Mouse (Mus musculus) liver, embryonic 16.5 days (tissue): ENCODE data around the gene Iars. TPM values are rescaled to one million over a fixed set of nuclear protein-coding genes. Genes with fewer than 3 reads are reported as not detected.

Source experiments
- ATAC-seq: fragments of 200-750 bp; cut with Nextera tagmentation; 2 replicates; pipeline ENCODE4 v1.8.0; 2017; ENCODE audit warnings: low read depth, mild to moderate bottlenecking, moderate number of reproducible peaks, moderate library complexity
- H3K27ac ChIP-seq: fragments of 300-500 bp; sonication (generic); 2 replicates; pipeline ENCODE4 v1.5.1; 2014; ENCODE audit warnings: mild to moderate bottlenecking, low read length
- H3K27me3 ChIP-seq: fragments of 300-500 bp; sonication (generic); 2 replicates; pipeline ENCODE4 v1.6.1; 2014; ENCODE audit warnings: low read depth, low read length, mixed read lengths; ENCODE audit not compliant: control insufficient read depth, insufficient read depth
- H3K36me3 ChIP-seq: fragments of 300-500 bp; sonication (generic); 2 replicates; pipeline ENCODE4 v1.6.1; 2014; ENCODE audit warnings: mild to moderate bottlenecking; ENCODE audit not compliant: control insufficient read depth, insufficient read depth
- H3K4me1 ChIP-seq: fragments of 300-500 bp; sonication (generic); 2 replicates; pipeline ENCODE4 v1.6.1; 2014; ENCODE audit warnings: low read depth, low read length, mixed read lengths; ENCODE audit not compliant: control insufficient read depth
- H3K4me2 ChIP-seq: fragments of 300-500 bp; sonication (generic); 2 replicates; pipeline ENCODE4 v1.6.1; 2014; ENCODE audit warnings: low read depth, low read length, mixed read lengths
- H3K4me3 ChIP-seq: fragments of 300-500 bp; sonication (generic); 2 replicates; pipeline ENCODE4 v1.5.1; 2014; ENCODE audit warnings: low read depth, mild to moderate bottlenecking, low read length
- H3K9ac ChIP-seq: fragments of 300-500 bp; sonication (generic); 2 replicates; pipeline ENCODE4 v1.6.1; 2014; ENCODE audit warnings: low read depth, low read length
- H3K9me3 ChIP-seq: fragments of 300-500 bp; sonication (generic); replicated peaks from 2 replicates; pipeline ENCODE4 v1.6.1; 2016; ENCODE audit warnings: low read length; ENCODE audit not compliant: control insufficient read depth
- WGBS: fragments of 180-500 bp; shearing (Covaris S2); extraction: QIAGEN DNeasy Blood & Tissue Kit; methylation state at CpG from one replicate; pipeline ENCODE4 v1.1.7; 2014; ENCODE audit not compliant: insufficient replicate concordance; 5-methylcytosine and 5-hydroxymethylcytosine counted together
- polyA plus RNA-seq: library from polyadenylated mRNA; unstranded; fragments of >200 nt; fragmentation: Nextera tagmentation; extraction: Ambion mirVana; gene quantifications from 2 replicates; pipeline ENCODE4 v1.2.1, GENCODE M21; 2015

Iars gene
- polyA plus RNA-seq, 1 experiment from 2014 or later, result 50.2 TPM

- Histone ChIP-seq H3K36me3 (peaks cover 67% of the 10 kb centered on the region), H3K4me3 (no peak overlapping the region), H3K9me3 (no peaks in the 10 kb centered on the region), H3K4me2 (no peak overlapping the region), H3K27me3 (no peaks in the 10 kb centered on the region), H3K27ac (no peak overlapping the region), H3K9ac (no peak overlapping the region), H3K4me1 (peaks cover 5% of the 10 kb centered on the region; the same call in 1 of the 2 replicates)
- no peak for ATAC-seq
- 85% methylated on average over 8 of the region's 8 CpGs for WGBS
Observed at GRCm38 (mm10) chr13:49708311-49708710, 26.4 kb downstream of the Iars start.

- H3K27me3 ChIP-seq, result no peaks in the 10 kb centered on the region
- no peak overlapping the region for H3K9ac ChIP-seq
- ATAC-seq, result peak; percentile 48; the same call in 1 of the 2 replicates
- H3K4me1 ChIP-seq, result peaks cover 5% of the 10 kb centered on the region; the same call in 1 of the 2 replicates
- peaks cover 66% of the 10 kb centered on the region for H3K36me3 ChIP-seq
- no peak overlapping the region for H3K4me2 ChIP-seq
- WGBS, result 67% methylated on average over 12 of the region's 12 CpGs
- no peak overlapping the region for H3K27ac ChIP-seq
- no peak overlapping the region for H3K4me3 ChIP-seq
- no peaks in the 10 kb centered on the region for H3K9me3 ChIP-seq
Observed at GRCm38 (mm10) chr13:49712047-49712721, 30.3 kb downstream of the Iars start.

DNA sequence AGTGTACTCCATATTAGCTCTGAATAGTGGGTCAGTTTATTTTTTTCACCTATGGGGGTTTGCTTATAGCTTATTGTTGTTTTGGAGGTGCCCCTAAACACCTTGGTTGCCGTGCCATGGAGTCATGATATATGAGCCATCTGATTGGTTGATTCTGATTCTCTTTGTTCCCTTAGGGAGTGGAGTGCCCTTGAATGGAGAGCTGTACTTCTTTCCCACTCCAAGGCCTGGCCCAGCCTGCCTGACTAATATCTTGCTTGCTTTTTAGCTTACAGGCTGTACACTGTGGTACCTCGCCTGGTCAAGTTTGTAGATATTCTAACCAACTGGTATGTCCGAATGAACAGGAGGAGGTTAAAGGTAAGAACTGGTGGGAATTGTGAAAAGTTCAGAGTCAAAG lies 37.4 kb downstream of the Iars start:
- Histone ChIP-seq H3K27ac (no peak overlapping the region), H3K27me3 (no peaks in the 10 kb centered on the region), H3K4me1 (no peaks in the 10 kb centered on the region), H3K4me2 (no peak overlapping the region), H3K9ac (no peak overlapping the region), H3K36me3 (peaks cover 80% of the 10 kb centered on the region), H3K9me3 (no peaks in the 10 kb centered on the region), H3K4me3 (no peak overlapping the region)
- WGBS, result 71% methylated on average over 3 of the region's 3 CpGs
- no peak for ATAC-seq

DNA sequence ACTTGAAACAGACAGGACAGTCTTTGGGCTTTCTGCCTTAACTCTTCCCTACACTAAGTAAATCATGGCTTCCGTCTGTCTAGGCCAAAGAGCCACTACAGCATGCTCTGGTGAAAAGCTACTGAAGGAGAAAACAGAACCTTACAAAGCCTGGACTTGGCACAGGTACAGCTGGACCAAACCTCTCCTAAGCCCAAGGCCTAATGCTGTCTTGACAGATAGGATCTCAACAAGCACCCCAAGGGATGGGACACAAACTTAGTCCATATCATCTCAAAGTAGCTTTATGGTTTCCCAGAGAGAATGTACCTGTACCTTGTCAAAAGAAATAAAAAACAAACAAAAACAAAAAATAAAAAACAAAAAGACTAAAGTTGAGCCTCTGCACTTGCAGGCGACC lies 54.5 kb downstream of the Iars start:
- 78% methylated on average over 2 of the region's 2 CpGs for WGBS
- Histone ChIP-seq H3K36me3 (peaks cover 33% of the 10 kb centered on the region), H3K4me2 (no peak overlapping the region)

GRCm38 (mm10) chr13:49738011-49738410 lies 56.1 kb downstream of the Iars start:
- no peaks in the 10 kb centered on the region for H3K27me3 ChIP-seq

More for the DNA sequence above, 54.5 kb downstream of the Iars start:
- no peaks in the 10 kb centered on the region for H3K27me3 ChIP-seq
- H3K9me3 ChIP-seq, result no peaks in the 10 kb centered on the region
- H3K27ac ChIP-seq, result no peak overlapping the region
- H3K4me3 ChIP-seq, result no peak overlapping the region
- H3K9ac ChIP-seq, result no peak overlapping the region
- H3K4me1 ChIP-seq, result no peaks in the 10 kb centered on the region
- ATAC-seq, result no peak

GRCm38 (mm10) chr13:49741285-49742040 lies 59.6 kb downstream of the Iars start:
- Histone ChIP-seq H3K36me3 (no peaks in the 10 kb centered on the region), H3K9me3 (no peaks in the 10 kb centered on the region), H3K4me3 (no peak overlapping the region), H3K27me3 (no peaks in the 10 kb centered on the region), H3K27ac (no peak overlapping the region), H3K4me1 (no peaks in the 10 kb centered on the region), H3K4me2 (no peak overlapping the region), H3K9ac (no peak overlapping the region)
- 79% methylated on average over 16 of the region's 16 CpGs for WGBS
- no peak for ATAC-seq

More at GRCm38 (mm10) chr13:49738011-49738410, 56.1 kb downstream of the Iars start:
- Histone ChIP-seq H3K27ac (no peak overlapping the region), H3K9me3 (no peaks in the 10 kb centered on the region), H3K4me2 (no peak overlapping the region), H3K36me3 (peaks cover 17% of the 10 kb centered on the region), H3K9ac (no peak overlapping the region), H3K4me3 (no peak overlapping the region), H3K4me1 (no peaks in the 10 kb centered on the region)
- 63% methylated on average over 2 of the region's 2 CpGs for WGBS
- no peak for ATAC-seq

DNA sequence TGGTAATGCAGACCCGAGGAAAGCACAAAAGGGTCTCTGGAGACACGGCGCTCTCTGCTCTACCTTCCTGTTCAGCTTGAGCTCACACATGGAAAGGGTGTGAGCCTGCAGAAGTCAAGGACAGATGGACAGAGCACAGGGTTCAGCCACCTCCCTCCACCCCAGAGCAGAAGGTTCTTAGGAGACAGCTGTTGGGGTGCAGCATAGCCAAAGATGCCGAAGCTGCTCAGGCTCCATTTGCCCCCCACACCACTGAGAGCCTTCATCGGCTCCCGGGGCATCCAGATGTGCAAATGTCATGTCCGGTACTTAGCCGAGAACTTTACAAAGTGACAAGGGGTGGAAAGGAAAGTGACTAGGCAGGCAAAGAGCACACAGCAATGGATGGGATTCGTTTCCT lies 74.7 kb downstream of the Iars start:
- ATAC-seq, result no peak
- Histone ChIP-seq H3K4me2 (no peak overlapping the region), H3K27ac (no peak overlapping the region), H3K27me3 (no peaks in the 10 kb centered on the region), H3K9ac (no peak overlapping the region), H3K4me3 (no peak overlapping the region), H3K4me1 (no peaks in the 10 kb centered on the region), H3K9me3 (no peaks in the 10 kb centered on the region), H3K36me3 (no peaks in the 10 kb centered on the region)
- 70% methylated on average over 9 of the region's 9 CpGs for WGBS

DNA sequence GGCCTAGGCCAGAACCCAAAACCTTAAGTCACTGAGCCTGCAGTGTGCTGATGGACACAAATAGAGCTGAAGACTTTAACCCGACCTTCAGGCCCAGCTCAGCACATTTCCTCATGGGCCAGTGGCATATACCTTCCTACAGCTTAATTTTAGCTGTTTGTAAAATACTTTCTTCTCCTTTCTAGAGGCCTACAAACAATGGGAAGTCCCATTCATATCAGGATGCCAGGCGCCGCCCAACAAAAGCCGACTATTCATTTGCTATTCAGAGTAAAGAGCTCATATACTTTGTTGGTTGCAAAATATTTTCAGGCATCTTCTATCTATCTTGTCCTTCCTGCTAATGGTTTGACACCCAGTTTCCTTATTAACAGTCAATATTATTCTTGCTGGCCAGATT lies 76.1 kb downstream of the Iars start:
- Histone ChIP-seq H3K36me3 (no peaks in the 10 kb centered on the region), H3K9ac (no peak overlapping the region), H3K27me3 (no peaks in the 10 kb centered on the region), H3K4me1 (no peaks in the 10 kb centered on the region), H3K4me2 (no peak overlapping the region), H3K9me3 (no peaks in the 10 kb centered on the region), H3K27ac (no peak overlapping the region), H3K4me3 (no peak overlapping the region)
- 58% methylated on average over 4 of the region's 4 CpGs for WGBS
- no peak for ATAC-seq

DNA sequence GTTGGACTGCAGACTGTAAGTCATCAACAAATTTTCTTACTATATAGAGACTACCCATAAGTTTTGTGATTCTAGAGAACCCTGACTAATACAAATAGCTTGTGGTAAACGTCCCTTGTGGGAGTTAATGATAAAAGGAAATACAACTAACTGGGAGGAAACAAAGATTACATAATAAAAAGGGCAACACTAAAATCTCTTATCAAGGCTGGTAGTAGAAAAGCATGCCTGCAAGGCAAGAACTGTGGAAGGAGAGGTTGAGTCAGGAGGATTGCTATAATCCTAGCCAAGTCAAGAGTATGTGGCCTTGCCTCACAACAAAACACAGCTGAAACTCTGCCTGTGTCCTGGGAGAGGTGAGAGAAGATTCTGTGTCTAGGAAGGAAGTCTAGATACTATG lies 78.8 kb downstream of the Iars start:
- Histone ChIP-seq H3K36me3 (no peaks in the 10 kb centered on the region), H3K4me3 (no peak overlapping the region), H3K4me2 (no peak overlapping the region), H3K4me1 (no peaks in the 10 kb centered on the region), H3K27me3 (no peaks in the 10 kb centered on the region), H3K9ac (no peak overlapping the region), H3K27ac (no peak overlapping the region), H3K9me3 (no peaks in the 10 kb centered on the region)
- ATAC-seq, result no peak
- WGBS, result 5% methylated on average over 1 of the region's 1 CpGs
